Mouse (Mus musculus) heart, adult 18-20 months (tissue): Measurements from ENCODE around the gene Olfr1487. TPM values are rescaled to one million over a fixed set of nuclear protein-coding genes. Genes with fewer than 3 reads are reported as not detected.
"Not testable (repeated sequence)": the region's sequence is repeated elsewhere in the genome, so short reads cannot be mapped to it uniquely, and the experiment has no call there.

Experiments
- DNase-seq, 2 experiments: peaks; one replicate each; pipeline ENCODE4 v3.0.0; 2021 to 2022; ENCODE audit warnings: mixed read lengths in 1 of 2
- long read RNA-seq, 2 experiments: library from polyadenylated mRNA; stranded (forward); transcript quantifications; one replicate each; pipeline ENCODE4 v2.0.0; 2021
- microRNA-seq, 2 experiments: library from miRNA; unstranded; fragments of <30 nt; microRNA quantifications; one replicate each; pipeline ENCODE4 v1.2.0; 2022
- total RNA-seq, 2 experiments: library from RNA; stranded (reverse); gene quantifications; 2 replicates each; pipeline ENCODE4 v1.2.3; 2021

Olfr1487 gene
- total RNA-seq = not detected
- long read RNA-seq, experiment 1 = 0 reads
- long read RNA-seq, experiment 2 = 0 reads

DNA sequence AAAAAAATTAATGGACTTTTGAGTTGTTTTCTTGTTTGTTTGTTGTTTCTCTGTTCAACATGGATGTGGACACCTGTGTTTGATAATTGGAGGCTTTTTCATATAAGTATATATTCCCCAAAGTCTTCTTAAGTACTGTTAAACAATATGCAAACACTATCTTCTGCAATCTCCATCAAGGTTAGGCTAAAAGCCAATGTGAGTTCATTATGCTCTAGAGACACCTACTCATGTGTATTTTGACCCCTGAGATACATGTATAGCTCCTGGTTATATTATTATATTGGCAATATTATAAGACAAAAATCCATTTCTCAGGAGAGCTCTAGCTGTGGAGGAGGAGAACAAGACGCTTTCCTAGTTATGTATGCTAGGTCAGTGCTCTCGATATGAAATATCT, at the start of gene Olfr1487:
Gene Olfr1487 (plus strand): TSS at position 301 of the 400 bp plus-strand sequence.
- DNase-seq = not testable (repeated sequence)

DNA sequence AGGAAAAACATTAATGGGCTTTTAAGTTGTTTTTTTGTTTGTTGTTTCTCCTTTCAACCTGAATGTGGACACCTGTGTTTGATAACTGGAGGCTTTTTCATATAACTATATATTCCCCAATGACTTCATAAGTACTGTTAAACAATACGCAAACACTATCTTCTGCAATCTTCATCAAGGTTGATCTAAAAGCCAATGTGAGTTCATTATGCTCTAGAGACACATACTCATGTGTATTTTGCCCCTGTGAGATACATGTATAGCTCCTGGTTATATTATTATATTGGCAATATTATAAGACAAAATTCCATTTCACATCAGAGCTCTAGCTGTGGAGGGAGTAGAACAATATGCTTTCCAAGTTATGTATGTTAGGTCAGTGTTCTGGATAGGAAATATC, 34.0 kb upstream of the Olfr1487 start, which contains the start of gene Olfr1484:
Gene Olfr1484 (plus strand): TSS at position 301 of the 400 bp plus-strand sequence.
- DNase-seq = no peak

DNA sequence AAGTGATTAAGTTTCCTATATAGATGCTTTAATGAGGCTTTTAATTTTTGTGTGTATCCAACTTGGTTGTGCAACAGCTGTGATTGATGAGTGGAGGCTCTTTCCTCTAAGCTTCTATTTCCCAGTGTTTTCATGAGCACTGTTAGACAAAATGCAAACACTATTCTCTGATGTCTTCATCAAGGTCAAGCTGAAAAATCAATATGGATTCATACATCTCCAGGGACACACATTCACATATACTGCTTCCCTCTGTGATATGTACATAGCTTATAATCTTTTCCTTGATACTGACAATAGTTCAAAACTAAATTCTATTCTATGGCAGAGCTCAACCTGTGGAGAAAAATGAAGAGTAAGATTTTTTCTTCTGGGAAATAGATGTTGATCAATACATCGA, 14.1 kb downstream of the Olfr1487 start, which contains the start of gene Olfr1489:
Gene Olfr1489 (plus strand): TSS at position 301 of the 400 bp plus-strand sequence.
- DNase-seq = no peak

DNA sequence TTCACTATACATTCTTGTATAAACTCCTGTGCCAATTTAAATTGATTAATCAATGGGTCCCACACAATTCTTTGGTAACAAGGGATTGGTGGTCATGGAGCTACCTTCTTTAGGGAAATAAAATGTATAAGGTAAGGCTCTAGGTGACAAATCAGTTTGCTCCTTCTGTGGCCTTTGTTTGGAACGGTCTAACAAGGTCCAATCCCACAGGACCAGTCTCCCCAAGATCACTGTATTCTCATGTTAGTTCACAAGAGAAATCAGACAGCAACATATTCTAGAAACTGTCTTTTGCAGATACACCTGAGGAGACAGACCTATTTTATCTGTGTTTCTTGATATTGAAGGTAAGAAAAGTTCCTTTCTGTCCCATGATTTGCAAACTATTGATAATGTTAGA, 33.6 kb downstream of the Olfr1487 start, which contains the start of gene Olfr1490:
Gene Olfr1490 (plus strand): TSS at position 301 of the 400 bp plus-strand sequence.
- DNase-seq = no peak

Small RNA genes lying within 50 kb of the gene (microRNA-seq; reads per million reads assigned to microRNA genes)
- gene Gm22323 (0 reads per million in 2 experiments), gene Gm23931 (0 reads per million in 2 experiments)

Other genes with a start within 250 kb of the Olfr1487 start
- not detected for gene Olfr1469, start 209.5 kb upstream of the Olfr1487 start, total RNA-seq
- gene Olfr1471, start 174.0 kb upstream of the Olfr1487 start, total RNA-seq = not detected
- not detected for gene Olfr1472, start 161.3 kb upstream of the Olfr1487 start, total RNA-seq
- not detected for gene Olfr1474, start 147.8 kb upstream of the Olfr1487 start, total RNA-seq
- not detected for gene Olfr1475, start 137.2 kb upstream of the Olfr1487 start, total RNA-seq
- not detected for gene Olfr1477, start 116.8 kb upstream of the Olfr1487 start, total RNA-seq
- gene Olfr1480, start 89.5 kb upstream of the Olfr1487 start, total RNA-seq = not detected
- not detected for gene Olfr1484, start 33.9 kb upstream of the Olfr1487 start, total RNA-seq
- not detected for gene Olfr1489, start 14.2 kb downstream of the Olfr1487 start, total RNA-seq
- gene Olfr1490, start 33.7 kb downstream of the Olfr1487 start, total RNA-seq = not detected
- gene Olfr1491, start 79.9 kb downstream of the Olfr1487 start, total RNA-seq = not detected
- gene Olfr1493-ps1, start 105.9 kb downstream of the Olfr1487 start, total RNA-seq = not detected
- not detected for gene Olfr1494, start 122.4 kb downstream of the Olfr1487 start, total RNA-seq
- not detected for gene Olfr1495, start 147.2 kb downstream of the Olfr1487 start, total RNA-seq
- gene Olfr1496, start 160.5 kb downstream of the Olfr1487 start, total RNA-seq = not detected
- not detected for gene Olfr1497, start 180.8 kb downstream of the Olfr1487 start, total RNA-seq
- not detected for gene Olfr1499, start 202.1 kb downstream of the Olfr1487 start, total RNA-seq
- not detected for gene Olfr1500, start 213.1 kb downstream of the Olfr1487 start, total RNA-seq
- not detected for gene Olfr1501, start 233.3 kb downstream of the Olfr1487 start, total RNA-seq
- not detected for gene Olfr1502, start 244.4 kb downstream of the Olfr1487 start, total RNA-seq